Mouse (Mus musculus) embryonic facial prominence, embryonic 11.5 days (tissue): ENCODE results near the gene Camta1. TPM values are rescaled to one million over a fixed set of nuclear protein-coding genes. Genes with fewer than 3 reads are reported as not detected.

Experiments
- ATAC-seq: fragments of 200-750 bp; cut with Nextera tagmentation; replicated peaks from 2 replicates; pipeline ENCODE4 v1.8.0; 2017; ENCODE audit warnings: low read depth; ENCODE audit not compliant: insufficient number of reproducible peaks, low FRiP score, low TSS enrichment
- DNase-seq: peaks from one replicate; pipeline ENCODE4 v3.0.0-alpha.2; 2015; ENCODE audit warnings: low spot score
- H3K27ac ChIP-seq: fragments of 300-500 bp; sonication (generic); replicated peaks from 2 replicates; pipeline ENCODE4 v1.5.1; 2014; ENCODE audit warnings: mild to moderate bottlenecking, low read depth, low read length, control low read depth
- H3K27me3 ChIP-seq: fragments of 300-500 bp; sonication (generic); 2 replicates; pipeline ENCODE4 v1.6.1; 2014; ENCODE audit warnings: mild to moderate bottlenecking, low read length, moderate library complexity, mixed read lengths; ENCODE audit not compliant: control insufficient read depth, insufficient read depth
- H3K36me3 ChIP-seq: fragments of 300-500 bp; sonication (generic); replicated peaks from 2 replicates; pipeline ENCODE4 v1.6.1; 2014; ENCODE audit warnings: low read depth, mild to moderate bottlenecking, low read length, moderate library complexity, mixed read lengths; ENCODE audit not compliant: control insufficient read depth, insufficient read depth
- H3K4me1 ChIP-seq: fragments of 300-500 bp; sonication (generic); 2 replicates; pipeline ENCODE4 v1.6.1; 2014; ENCODE audit warnings: low read length, mixed read lengths; ENCODE audit not compliant: control insufficient read depth, insufficient read depth
- H3K4me2 ChIP-seq: fragments of 300-500 bp; sonication (generic); 2 replicates; pipeline ENCODE4 v1.6.1; 2014; ENCODE audit warnings: low read depth, mild to moderate bottlenecking, control low read depth, low read length, moderate library complexity
- H3K4me3 ChIP-seq: fragments of 300-500 bp; sonication (generic); 2 replicates; pipeline ENCODE4 v1.5.1; 2014; ENCODE audit warnings: low read depth, low read length, control low read depth
- H3K9ac ChIP-seq: fragments of 300-500 bp; sonication (generic); replicated peaks from 2 replicates; pipeline ENCODE4 v1.6.1; 2014; ENCODE audit warnings: mild to moderate bottlenecking, control low read depth, low read length
- H3K9me3 ChIP-seq: fragments of 300-500 bp; sonication (generic); replicated peaks from 2 replicates; pipeline ENCODE4 v1.6.1; 2016; ENCODE audit warnings: mild to moderate bottlenecking, low read length, inconsistent platforms, mixed read lengths; ENCODE audit not compliant: control insufficient read depth
- WGBS: fragments of 180-500 bp; shearing (Covaris S2); extraction: QIAGEN DNeasy Blood & Tissue Kit; methylation state at CpG from one replicate; pipeline ENCODE4 v1.1.7; 2014; 5-methylcytosine and 5-hydroxymethylcytosine counted together
- polyA plus RNA-seq: library from polyadenylated mRNA; unstranded; fragments of >200 nt; fragmentation: Nextera tagmentation; extraction: Ambion mirVana; gene quantifications from 2 replicates; pipeline ENCODE4 v1.2.1, GENCODE M21; 2014

The Camta1 gene
- polyA plus RNA-seq, 1 experiment from 2014 or later: 130 TPM

DNA sequence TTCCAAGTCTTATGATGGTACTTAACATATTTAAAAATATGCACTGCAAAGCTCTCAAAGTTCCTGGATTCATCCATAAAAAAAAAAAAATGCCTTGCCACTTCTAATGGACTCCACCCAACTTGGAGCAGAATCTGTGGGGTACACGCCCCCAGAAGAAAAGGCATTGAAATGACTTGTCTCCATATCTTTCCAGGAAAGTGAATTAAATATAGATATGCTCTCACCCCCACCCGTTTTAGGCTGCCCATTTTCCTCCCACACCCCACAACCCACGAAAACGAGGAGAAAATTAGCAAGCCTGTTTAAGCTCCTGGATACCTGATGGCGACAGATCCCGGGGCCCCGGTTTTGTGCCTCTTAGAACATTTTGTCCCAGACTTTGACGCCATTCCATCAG, 220.7 kb downstream of the Camta1 start:
- 80% methylated on average over 8 of the region's 8 CpGs for WGBS
- no peaks in the 10 kb centered on the region for H3K36me3 ChIP-seq
- no peak for ATAC-seq

GRCm38 (mm10) chr4:151638941-151639340, 222.7 kb downstream of the Camta1 start:
- Histone ChIP-seq H3K36me3 (no peaks in the 10 kb centered on the region), H3K27me3 (no peaks in the 10 kb centered on the region), H3K4me3 (no peak overlapping the region), H3K9me3 (no peaks in the 10 kb centered on the region), H3K27ac (no peak overlapping the region), H3K9ac (no peak overlapping the region), H3K4me1 (no peaks in the 10 kb centered on the region; the same call in 1 of the 2 replicates), H3K4me2 (no peak overlapping the region)
- DNase-seq (peak; percentile 70), ATAC-seq (no peak)
- WGBS: 20% methylated on average over 9 of the region's 9 CpGs

More for the DNA sequence above, 220.7 kb downstream of the Camta1 start:
- Histone ChIP-seq H3K9me3 (no peaks in the 10 kb centered on the region), H3K4me3 (no peak overlapping the region), H3K4me1 (no peaks in the 10 kb centered on the region; the same call in 1 of the 2 replicates), H3K27me3 (no peaks in the 10 kb centered on the region), H3K4me2 (no peak overlapping the region), H3K9ac (no peak overlapping the region), H3K27ac (no peak overlapping the region)
- DNase-seq: no peak

DNA sequence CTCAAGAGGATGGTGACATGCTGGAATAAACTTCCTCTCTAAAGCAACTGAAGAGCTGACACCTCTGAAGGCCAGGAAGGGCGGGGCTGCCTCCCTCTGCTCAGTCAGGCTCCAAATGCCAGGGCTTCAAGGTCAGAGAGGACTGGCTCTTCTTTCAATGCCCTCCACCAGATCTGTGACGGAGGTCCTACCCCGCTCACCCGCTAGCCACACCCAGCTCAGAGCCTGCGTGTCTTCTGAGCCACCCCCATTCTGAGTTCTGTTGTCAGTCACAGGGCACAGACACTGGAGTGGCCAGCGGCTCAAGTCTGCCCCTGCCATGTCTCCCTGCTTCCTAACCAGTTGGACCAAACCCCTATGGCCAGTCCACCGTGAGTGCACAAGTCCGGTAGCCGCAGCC, 224.3 kb downstream of the Camta1 start:
- no peaks in the 10 kb centered on the region; the same call in 1 of the 2 replicates for H3K4me1 ChIP-seq
- no peak overlapping the region for H3K4me3 ChIP-seq
- WGBS: 70% methylated on average over 9 of the region's 9 CpGs
- no peak overlapping the region for H3K4me2 ChIP-seq
- no peak overlapping the region for H3K9ac ChIP-seq
- DNase-seq (no peak), ATAC-seq (no peak)
- H3K9me3 ChIP-seq: no peaks in the 10 kb centered on the region
- no peaks in the 10 kb centered on the region for H3K36me3 ChIP-seq
- H3K27ac ChIP-seq: no peak overlapping the region
- H3K27me3 ChIP-seq: no peaks in the 10 kb centered on the region

- H3K27ac ChIP-seq: no peak overlapping the region
- no peak for DNase-seq
- H3K9ac ChIP-seq: no peak overlapping the region
- H3K4me2 ChIP-seq: no peak overlapping the region
- H3K4me3 ChIP-seq: no peak overlapping the region
- H3K36me3 ChIP-seq: no peaks in the 10 kb centered on the region
- no peaks in the 10 kb centered on the region for H3K27me3 ChIP-seq
- no peak for ATAC-seq
- H3K4me1 ChIP-seq: no peaks in the 10 kb centered on the region; the same call in 1 of the 2 replicates
- WGBS: 42% methylated on average over 6 of the region's 6 CpGs
- no peaks in the 10 kb centered on the region for H3K9me3 ChIP-seq
Observed at GRCm38 (mm10) chr4:151634771-151635170, 226.9 kb downstream of the Camta1 start.

- no peak for DNase-seq
- WGBS: 85% methylated on average over 8 of the region's 8 CpGs
- no peaks in the 10 kb centered on the region; the same call in 1 of the 2 replicates for H3K4me1 ChIP-seq
- H3K4me2 ChIP-seq: no peak overlapping the region
- H3K9me3 ChIP-seq: no peaks in the 10 kb centered on the region
- H3K36me3 ChIP-seq: no peaks in the 10 kb centered on the region
- no peak overlapping the region for H3K27ac ChIP-seq
- no peak overlapping the region for H3K4me3 ChIP-seq
- H3K27me3 ChIP-seq: no peaks in the 10 kb centered on the region
- ATAC-seq: no peak
- no peak overlapping the region for H3K9ac ChIP-seq
Observed at GRCm38 (mm10) chr4:151633795-151634194, 227.9 kb downstream of the Camta1 start.

DNA sequence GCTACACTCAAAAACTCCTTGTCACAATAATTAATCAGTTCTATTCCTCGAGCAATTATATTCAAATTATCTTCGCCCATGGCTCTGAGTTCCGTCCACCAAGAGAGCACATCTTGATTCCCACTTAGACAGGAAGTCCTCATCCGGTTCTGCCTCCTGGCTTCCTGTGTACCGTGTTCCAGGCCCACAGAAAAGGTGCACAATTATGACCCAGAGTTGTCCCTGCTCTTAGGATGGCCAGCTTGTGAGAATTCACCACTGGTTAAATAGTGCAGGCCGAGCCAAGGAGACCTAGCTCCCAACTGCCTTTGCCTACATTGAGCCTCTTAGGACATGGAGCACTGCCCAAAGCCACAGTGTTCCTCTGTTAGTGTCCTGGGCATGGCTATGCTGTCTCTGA, 229.4 kb downstream of the Camta1 start:
- DNase-seq: no peak
- Histone ChIP-seq H3K4me2 (no peak overlapping the region), H3K4me3 (no peak overlapping the region), H3K4me1 (no peaks in the 10 kb centered on the region; the same call in 1 of the 2 replicates), H3K27ac (no peak overlapping the region), H3K9ac (no peak overlapping the region), H3K36me3 (no peaks in the 10 kb centered on the region), H3K9me3 (no peaks in the 10 kb centered on the region), H3K27me3 (no peaks in the 10 kb centered on the region)
- ATAC-seq: no peak
- WGBS: 80% methylated on average over 6 of the region's 6 CpGs

- Histone ChIP-seq H3K27me3 (no peaks in the 10 kb centered on the region), H3K9ac (no peak overlapping the region), H3K27ac (no peak overlapping the region), H3K36me3 (no peaks in the 10 kb centered on the region), H3K4me1 (no peaks in the 10 kb centered on the region), H3K9me3 (no peaks in the 10 kb centered on the region), H3K4me2 (no peak overlapping the region), H3K4me3 (no peak overlapping the region)
- DNase-seq: no peak
- ATAC-seq: no peak
- 39% methylated on average over 10 of the region's 10 CpGs for WGBS
Observed at GRCm38 (mm10) chr4:151630664-151631063, 231.0 kb downstream of the Camta1 start.

DNA sequence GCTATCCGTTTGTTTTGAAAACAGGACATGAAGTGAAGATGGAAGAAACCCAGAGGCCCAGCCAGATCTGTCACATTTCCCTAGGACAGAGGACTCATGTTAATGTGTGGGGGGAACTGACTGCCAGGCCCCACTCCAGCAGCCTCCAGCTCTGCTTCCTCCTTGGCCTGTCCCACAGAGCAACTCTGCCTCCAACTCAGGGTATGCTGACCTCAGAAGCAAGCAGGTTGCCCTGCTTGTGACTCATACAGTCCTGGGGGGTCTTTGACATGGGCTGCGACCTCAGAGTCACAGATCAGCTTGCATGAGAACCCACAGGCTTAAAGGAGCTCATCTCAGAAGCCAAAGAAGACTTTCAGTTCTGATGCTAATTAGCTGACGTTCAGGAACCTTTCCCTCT, 231.4 kb downstream of the Camta1 start:
- Histone ChIP-seq H3K9ac (no peak overlapping the region), H3K4me2 (no peak overlapping the region), H3K27me3 (no peaks in the 10 kb centered on the region), H3K9me3 (no peaks in the 10 kb centered on the region), H3K4me3 (no peak overlapping the region), H3K36me3 (no peaks in the 10 kb centered on the region), H3K4me1 (no peaks in the 10 kb centered on the region), H3K27ac (no peak overlapping the region)
- no peak for ATAC-seq
- 27% methylated on average over 3 of the region's 3 CpGs for WGBS
- DNase-seq: no peak
